Mouse (Mus musculus) forelimb bud, embryonic 11.5 days (tissue): ENCODE results near the gene Ano4.
"Not testable (repeated sequence)": the region's sequence is repeated elsewhere in the genome, so short reads cannot be mapped to it uniquely, and the experiment has no call there.

Experiments
- DNase-seq: peaks from one replicate; pipeline ENCODE4 v3.0.0-alpha.2; 2012; ENCODE audit warnings: low read depth, low spot score

Ano4 gene

DNA sequence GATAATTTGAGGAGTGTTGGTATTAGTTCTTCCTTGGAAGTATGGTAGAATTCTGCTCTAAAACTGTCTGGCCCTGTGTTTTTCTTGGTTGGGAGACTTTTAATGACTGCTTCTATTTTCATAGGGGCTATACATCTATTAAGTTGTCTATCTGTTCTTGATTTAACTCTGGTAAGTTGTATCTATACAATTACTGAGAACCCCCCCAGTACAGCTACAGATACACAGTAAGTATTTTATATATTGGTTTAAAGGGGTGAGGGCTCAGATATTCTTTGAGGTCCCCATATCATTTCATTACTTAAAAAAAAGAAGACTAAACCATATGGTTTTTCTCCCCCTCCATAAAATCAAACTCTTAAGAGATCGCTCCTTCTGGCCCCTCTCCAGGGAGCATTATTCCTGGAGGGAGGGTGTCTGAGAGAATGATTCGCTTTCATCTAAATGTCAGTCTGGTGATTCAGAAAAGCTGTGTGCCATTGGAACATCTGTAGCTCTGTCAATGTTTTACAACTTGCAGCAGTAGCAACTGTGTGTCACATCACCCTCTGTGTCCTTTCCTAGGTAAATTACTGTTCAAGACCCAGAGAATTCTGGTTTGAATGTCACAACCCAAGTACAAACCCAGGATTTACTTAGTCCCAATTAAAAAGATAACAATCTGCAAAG lies 189.6 kb downstream of the Ano4 start:
- no peak for DNase-seq

DNA sequence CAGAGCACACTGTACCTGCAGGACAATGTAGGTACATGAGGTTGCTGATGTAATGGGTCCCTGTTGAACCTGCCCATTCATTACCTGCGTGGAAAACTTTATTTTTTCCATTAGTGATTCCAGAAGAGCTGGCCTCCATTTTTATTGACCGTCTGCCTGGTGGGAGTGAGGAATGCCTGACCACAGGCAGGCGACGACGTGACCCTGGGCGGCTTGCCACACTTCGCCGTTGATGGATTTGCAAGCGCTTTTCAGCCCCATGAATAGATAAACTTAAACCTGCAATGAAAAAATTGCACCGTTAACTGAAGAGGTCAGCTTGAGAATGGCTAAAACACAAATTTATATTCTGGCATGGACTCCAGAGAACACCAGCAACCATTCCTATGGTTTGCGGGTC lies 195.4 kb downstream of the Ano4 start:
- DNase-seq: no peak

DNA sequence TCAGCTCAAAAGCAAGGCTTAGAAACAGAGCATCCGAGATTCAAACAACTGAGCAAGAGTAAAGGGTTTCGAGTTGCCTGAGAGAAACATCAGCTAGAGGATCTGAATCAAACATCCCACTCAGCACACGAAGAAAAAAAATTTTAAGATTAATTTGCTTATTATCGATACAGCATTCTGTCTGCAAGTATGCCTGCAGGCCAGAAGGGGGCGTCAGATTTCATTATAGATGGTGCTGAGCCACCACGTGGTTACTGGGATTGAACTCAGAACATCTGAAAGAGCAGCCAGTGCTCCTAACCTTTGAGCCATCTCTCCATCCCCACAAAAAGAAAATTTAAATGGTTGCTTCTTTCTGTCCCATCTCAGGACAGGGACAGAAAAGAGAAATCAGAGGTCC lies 223.2 kb downstream of the Ano4 start:
- DNase-seq: no peak

DNA sequence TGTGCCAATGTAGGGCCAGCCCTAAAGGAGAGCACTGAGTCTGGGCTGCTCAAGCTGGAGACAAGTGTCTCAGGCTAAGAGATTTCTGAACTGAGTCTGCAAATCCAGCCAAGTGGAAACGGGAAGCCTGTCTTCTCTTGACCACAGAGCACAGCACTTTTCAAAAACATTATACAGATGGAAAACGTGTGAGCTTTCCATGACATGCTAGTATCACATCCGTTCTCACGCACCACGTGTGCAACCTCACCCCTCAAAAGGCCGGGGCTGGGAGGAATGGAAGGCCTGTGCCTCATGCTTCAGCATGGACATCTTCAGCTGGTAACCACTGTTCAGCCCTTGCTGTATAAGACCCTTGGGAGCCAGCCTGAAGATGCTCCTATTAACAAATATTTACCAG lies 230.2 kb downstream of the Ano4 start:
- DNase-seq: no peak

DNA sequence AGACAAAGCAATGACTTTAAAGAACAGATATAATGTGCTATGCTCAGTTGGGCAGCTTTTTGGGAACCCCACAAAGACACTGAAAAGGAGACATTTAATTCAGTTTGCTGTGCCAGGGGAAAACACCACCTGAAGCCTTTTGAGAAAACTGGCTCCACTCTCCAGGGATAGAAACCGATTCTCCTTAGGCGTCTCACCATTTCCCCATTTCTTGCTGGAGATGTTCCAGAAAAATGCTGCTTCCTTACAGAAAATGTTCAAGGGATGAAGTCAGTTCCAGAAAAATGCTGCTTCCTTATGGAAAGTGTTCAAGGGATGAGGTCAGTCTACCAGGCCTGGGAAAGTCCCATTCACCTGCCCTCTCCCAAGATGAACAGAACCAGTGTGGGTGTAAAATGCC lies 233.1 kb downstream of the Ano4 start:
- DNase-seq: no peak

DNA sequence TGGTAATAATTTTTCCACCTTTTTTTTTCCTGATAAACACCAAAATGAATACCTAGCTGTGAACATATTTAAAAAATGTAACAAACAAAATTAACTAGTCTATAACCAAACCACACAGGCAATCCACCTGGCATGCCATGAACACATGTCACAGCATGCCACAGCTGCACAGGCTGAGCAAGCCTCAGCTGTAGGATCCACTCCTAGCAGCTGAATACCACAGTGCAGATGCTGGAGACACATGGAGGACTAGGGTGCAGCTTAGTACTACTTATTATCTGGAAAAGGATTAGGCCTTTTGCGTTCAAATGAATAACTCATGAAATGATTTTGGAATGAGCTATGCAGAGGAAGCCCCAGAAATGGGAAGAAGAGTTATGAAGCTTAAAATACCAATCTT lies 233.6 kb downstream of the Ano4 start:
- DNase-seq: no peak

DNA sequence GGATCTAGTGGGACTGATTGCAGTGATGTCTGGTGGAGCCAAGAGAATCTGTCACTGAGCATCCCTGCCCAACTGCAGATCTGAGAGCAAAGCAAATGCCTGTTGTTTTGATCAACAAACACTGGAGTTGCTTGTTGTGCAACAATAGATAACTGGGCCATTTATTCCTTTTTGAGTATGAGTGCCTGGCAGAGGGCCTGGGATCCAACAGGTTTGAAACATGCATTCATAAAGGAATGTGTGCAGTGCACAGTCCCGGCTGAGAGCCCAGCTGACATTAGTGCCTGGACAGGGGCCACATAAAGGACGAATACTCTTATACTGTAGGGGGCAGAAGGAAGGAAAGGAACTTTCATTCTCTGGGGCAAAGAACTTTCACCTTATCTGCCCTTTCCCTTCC lies 241.0 kb downstream of the Ano4 start:
- DNase-seq: no peak

DNA sequence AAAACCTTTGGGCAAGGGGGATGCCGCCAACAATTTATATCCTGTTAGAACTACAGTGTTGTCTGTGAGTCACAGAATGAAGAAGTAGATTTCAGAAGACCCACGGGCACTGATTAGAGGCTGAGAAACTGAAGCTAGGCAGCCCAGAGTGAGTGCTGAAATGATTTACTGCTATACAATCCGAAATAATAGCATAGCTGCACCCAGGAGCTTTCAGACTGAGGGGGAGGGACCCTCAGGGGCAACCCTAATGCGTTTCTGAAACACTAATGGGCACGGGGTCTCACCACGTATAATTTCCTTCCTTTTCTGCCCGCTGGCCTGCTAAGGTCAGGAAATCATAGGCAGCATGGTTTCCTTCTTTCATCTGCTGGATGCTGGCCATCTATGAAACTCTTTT lies 242.5 kb downstream of the Ano4 start:
- peak; percentile 21 for DNase-seq

DNA sequence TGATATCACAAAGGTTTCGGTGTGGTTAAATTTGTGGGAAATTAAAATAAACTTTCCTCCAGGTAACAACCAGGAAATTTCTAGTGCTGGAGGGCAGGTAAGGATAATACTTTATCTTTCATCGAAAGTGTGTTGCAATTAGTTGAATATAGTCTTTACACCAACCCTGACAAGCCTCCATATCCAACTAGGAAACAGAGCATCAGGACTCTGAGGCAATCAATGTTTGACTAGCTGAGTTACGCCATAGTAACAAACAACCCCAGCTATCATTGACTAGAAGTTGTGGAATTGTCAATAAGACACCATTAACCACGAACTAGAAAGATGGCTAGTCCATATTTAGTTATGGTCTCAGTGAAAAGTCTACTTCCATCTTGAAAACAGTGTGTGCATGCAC lies 246.4 kb downstream of the Ano4 start:
- DNase-seq: no peak

DNA sequence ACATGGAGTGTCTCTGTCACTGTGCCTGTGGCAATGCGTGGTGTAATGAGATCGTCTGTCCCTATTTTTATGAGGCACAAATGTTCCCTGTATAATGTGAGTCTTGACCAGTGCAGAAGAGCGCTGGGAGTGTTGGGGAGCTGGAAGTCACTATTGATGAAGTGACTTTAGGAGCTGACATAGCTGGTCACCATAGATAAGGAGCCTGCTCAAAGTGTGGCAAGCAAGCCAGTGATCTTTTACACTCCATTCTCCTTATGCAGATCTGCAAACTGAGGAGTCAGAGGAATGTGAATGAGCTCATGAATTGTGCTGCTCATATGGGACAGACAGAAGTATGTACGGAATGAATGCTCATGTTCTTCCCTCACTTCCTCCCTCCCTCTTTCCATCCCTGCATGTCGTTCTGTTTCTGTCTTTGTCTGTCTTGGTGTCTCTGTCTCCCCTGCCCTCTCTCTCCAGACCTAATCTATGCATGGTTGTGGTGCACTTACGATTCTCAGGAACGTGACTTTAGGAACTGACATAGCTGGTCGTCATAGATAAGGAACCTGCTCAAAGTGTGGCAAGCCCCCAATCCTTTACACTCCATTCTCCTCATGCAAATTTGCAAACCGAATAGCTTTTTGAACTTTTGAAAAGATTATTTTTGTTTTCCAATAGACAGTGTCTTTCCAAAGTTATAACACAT lies 252.1 kb downstream of the Ano4 start:
- DNase-seq: no peak

DNA sequence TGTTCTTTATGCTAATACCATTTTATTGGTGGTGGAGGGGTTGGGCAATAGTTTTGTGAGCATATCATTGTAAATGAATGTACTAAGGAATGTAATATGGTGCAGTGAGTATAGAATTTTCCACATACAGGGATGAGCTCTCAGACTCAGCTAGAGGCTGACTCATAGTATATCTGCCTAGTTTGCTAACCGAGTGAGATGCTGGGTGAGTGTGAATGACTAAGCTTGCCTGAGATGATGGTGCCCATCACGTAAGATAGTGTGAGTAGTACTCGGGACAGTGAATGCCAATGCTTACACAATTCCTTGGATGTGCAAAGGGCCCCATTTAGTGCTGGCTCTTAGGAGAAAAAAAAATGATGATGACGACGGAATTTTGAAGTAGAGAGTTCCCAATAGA lies 267.1 kb downstream of the Ano4 start:
- no peak for DNase-seq

DNA sequence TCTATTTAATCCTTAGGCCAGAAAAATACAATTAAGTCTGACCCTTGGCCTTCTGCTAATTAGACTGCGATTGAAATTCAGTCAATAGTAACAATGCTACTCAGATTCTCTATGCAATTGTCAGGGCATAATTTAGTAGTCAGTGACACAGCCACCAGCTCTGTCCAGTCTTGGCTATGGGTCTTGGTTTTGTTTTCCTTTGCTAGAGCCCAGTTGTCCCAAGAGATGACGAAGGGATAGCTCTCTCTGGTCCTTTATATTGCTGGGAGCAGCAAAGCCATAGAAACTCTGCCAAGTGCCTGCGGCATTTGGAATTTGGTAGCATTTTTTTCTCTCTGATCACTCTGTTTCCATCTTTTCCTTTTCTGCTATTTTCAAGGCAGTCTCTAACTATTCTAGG lies 288.7 kb downstream of the Ano4 start:
- no peak for DNase-seq

DNA sequence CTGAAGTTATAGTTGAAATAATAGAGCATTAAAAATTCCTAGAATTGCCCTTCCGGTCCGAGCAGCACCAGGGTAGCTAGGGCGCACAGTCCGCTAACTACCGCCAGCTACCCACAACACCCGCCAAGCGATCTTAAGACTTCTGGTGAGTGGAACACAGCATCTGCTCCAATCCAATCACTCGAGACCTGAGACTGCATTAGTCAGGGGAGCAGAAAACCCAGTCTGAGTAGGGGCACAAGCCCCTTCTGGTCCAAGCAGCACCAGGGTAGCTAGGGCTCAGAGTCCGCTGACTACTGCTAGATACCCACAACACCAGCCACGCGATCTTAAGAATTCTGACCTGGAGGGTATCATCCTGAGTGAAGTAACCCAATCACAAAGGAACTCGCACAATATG lies 299.6 kb downstream of the Ano4 start:
- not testable (repeated sequence) for DNase-seq

DNA sequence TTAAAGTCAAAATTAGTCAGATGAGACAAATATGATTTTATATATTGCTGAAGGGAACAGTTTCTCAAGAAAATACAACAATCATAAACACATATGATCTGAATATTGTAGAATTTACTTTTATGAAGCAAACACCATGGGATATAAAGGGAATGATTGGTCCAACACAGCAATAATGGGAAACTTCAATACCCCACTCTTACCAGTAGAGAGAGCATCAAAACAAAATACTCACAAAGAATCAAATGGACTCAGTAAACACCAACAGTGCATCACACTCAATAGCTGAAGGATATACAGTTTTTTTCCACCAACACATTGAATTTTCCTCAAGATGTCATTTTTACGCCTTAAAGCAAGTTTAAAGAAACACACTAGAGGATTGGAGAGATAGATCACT lies 300.4 kb downstream of the Ano4 start:
- DNase-seq: no peak

DNA sequence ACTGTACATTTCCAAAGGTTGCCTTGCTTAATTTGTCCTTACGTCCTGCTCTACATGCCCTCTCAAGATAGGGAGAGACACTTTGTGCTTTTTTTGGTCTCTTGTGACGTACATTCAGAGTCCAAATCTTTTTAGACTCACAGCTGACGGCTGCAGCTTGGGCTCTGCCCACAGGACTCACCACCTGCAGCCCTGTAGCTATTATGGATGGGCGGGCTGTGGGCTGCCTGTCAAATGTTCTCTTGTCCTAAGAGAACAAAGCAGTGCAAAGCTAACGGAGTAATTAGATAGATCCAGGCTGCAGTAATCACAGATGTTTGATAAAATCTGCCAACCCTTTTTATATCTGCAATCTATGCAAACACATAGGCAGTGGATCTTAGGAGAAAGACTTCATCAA lies 325.6 kb downstream of the Ano4 start:
- DNase-seq: no peak

DNA sequence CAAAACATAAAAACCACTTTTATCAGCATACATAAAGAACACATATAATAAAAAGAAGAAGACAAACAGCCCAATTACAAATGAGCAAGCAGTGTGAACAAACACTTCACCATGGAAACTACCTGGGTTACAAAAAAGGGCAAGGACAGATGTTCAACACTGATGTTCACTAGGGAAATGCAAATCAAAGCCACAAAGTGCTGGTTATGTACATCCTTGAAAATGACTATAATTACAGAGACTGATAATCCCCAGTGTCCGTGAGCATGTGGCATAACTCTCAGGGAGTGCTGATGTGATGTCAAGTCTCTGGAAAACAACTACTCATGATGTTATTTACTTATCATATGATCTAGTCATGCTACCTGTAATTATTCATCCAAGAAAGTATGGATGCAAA lies 336.3 kb downstream of the Ano4 start:
- no peak for DNase-seq

DNA sequence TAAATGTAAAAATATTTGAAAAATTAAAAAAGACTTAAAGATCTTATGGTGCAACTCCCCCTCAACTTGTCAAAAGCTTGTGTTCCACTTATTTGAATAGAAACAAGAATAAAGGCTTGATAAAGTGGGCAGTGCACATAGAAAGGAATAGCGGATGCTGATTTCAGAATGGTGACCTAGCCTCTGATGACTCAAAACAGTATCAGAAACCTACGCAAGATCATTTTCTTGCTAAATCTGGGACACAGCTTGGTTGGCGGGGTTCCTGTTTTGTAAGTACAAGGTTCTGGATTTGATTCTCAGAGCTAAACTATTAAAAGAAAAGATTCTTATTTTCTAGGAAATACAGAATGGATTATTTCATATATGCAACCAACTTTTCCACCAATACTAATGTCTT lies 340.0 kb downstream of the Ano4 start:
- no peak for DNase-seq

DNA sequence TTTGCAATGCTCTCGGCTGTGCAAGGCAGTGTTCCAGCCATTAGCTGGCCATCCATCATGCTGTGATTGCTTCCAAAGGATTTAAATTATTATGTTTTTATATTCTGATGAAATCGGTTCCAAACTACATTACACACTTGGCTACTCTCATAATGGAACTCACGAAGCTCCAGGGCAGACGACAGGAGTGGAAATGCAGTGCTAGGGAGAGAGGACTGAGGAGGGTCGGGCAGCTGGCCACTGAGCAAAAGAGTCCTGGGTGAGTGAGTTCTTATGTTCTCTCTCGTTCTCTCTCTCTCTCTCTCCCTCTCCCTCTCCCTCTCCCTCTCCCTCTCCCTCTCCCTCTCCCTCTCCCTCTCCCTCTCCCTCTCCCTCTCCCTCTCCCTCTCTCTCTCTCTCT lies 357.6 kb downstream of the Ano4 start:
- DNase-seq: no peak

DNA sequence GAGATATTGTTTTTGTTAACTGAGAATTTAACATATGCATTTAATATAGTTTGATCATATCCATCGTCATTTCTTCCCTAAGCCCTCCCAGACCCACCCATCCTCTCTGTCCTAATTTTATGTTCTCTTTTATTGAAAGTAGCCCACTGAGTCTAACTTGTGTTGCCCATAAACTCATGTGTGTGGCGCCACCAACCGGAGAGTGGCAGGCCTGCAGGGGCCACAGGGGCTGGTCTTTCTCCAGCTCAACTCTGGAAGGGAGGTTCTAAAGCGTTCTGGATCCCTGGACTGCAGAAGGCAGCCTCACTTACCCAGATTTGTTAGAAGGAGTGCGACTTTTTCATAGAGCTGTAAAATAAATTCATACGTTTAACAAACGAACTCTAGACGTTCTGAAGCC lies 361.1 kb downstream of the Ano4 start:
- DNase-seq: peak; percentile 2

DNA sequence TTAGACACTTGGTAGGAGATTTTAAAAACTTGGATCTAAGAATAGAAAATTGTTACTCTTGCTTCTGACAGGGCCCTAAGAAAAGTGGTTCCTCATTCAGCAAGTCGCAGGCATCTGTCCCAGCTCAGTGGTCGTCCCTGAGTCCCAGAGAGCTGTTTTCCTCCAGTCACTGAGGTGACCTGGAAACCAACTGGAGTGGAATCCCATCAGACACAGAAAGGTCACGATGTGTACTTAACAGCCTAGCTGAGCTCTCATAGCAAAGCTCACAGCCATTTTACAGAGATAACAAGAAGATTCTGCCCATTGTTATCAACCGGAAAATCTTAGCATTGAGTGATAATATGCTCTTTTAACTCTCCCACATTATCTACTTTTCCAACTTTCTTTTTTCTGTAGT lies 365.1 kb downstream of the Ano4 start:
- no peak for DNase-seq

DNA sequence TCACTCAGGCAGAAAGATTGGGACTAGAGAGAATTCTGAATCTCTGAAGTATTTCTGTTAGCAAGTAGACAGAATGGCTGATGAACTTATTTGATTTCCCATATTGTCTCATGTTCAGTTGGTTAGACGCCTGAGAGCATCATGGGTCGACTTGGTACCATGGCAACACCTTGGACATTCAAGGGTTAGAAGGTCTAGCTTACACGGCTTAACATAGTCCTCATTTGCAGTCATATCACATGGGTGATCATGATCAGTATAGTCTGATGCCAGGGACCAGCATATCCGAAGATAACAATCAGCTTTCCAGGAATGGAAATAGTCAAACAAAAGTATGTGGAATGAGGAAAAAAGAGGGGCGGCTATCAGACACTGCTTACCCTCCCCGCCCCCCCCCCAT lies 365.6 kb downstream of the Ano4 start:
- no peak for DNase-seq

DNA sequence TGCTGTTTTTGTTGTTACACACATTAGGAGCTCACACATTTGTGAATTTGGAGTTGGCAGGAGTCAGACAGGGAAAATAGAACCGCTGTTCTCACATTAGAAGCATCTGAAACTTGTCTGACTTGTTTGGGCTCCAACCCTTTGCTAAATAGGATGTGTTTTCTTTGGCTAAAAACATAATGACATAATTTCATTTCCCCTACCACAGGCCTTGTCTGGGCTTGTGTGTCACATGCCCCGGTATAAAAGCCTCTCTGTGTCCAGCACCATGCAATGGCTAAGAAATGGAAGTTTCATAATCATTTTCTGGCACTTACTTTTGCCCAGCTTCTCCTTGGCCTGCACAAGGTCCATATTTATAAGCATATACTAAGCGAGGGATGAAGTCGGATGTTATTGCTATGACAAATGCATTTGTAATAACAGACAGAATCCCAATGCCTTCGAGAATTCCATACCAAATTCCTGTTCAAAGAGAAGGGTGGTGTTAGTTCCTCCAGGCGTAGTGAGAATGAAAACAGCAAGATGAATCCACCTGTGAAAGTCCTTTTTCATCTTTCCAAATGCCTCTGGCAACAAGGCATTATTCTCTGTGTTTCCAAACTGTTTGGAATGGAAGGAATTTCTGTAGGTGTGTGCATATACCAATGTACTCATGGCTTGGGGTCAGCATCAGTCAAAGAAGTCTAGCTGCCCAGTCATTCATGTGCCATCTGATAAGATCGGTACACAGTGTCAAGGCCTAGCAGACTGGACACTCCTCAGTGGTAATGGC lies 373.4 kb downstream of the Ano4 start:
- DNase-seq: peak; percentile 3

DNA sequence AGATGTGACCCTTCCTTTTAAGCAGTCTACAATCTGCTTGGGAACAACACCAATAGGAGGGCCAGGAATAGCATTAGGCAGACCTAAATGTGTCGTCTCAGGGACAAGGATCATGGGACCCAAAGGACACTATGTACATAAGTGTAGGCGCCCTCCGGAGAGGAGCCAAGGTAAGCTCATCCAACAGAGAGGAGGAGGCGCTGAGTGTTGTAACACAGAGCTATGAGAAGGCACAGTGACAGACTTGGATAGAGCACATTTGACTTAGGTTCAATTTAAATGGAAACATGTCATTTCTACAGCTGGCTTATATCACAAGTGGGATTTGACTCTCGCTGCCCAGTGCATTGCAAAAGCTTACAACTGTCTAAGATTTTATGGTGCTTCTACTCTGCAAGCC lies 376.0 kb downstream of the Ano4 start:
- DNase-seq: no peak
